Mouse (Mus musculus) hindbrain, embryonic 13.5 days (tissue): ENCODE data around the gene Ifrd2. TPM values are rescaled to one million over a fixed set of nuclear protein-coding genes. Genes with fewer than 3 reads are reported as not detected.

ENCODE experiments used
- polyA plus RNA-seq: library from polyadenylated mRNA; unstranded; fragments of >200 nt; fragmentation: Nextera tagmentation; extraction: Ambion mirVana; gene quantifications from 2 replicates; pipeline ENCODE4 v1.2.1, GENCODE M21; 2015

Gene Ifrd2
- polyA plus RNA-seq, 1 experiment from 2014 or later = 11.8 TPM

Other genes starting within 250 kb of the Ifrd2 start
- gene Hemk1, start 249.3 kb upstream of the Ifrd2 start, polyA plus RNA-seq = 17.0 and 17.4 TPM in 2 replicates
- 7.8 and 8.3 TPM in 2 replicates for gene 6430571L13Rik, start 247.0 kb upstream of the Ifrd2 start, polyA plus RNA-seq
- gene Cacna2d2, start 188.0 kb upstream of the Ifrd2 start, polyA plus RNA-seq = 7.6 and 8.3 TPM in 2 replicates
- 44.7 and 46.0 TPM in 2 replicates for gene Tmem115, start 53.7 kb upstream of the Ifrd2 start, polyA plus RNA-seq
- 38.9 and 39.1 TPM in 2 replicates for gene Cyb561d2, start 45.4 kb upstream of the Ifrd2 start, polyA plus RNA-seq
- gene Nprl2, start 45.4 kb upstream of the Ifrd2 start, polyA plus RNA-seq = 68.6 and 71.1 TPM in 2 replicates
- gene Zmynd10, start 40.3 kb upstream of the Ifrd2 start, polyA plus RNA-seq = 2.6 and 4.0 TPM in 2 replicates
- gene Rassf1, start 36.1 kb upstream of the Ifrd2 start, polyA plus RNA-seq = 36.7 and 36.9 TPM in 2 replicates
- gene Tusc2, start 24.4 kb upstream of the Ifrd2 start, polyA plus RNA-seq = 105 and 108 TPM in 2 replicates
- 80.4 and 87.1 TPM in 2 replicates for gene Hyal2, start 19.7 kb upstream of the Ifrd2 start, polyA plus RNA-seq
- 7.4 and 8.4 TPM in 2 replicates for gene Hyal1, start 10.7 kb upstream of the Ifrd2 start, polyA plus RNA-seq
- 14.1 and 16.5 TPM in 2 replicates for gene Naa80, start 8.8 kb upstream of the Ifrd2 start, polyA plus RNA-seq
- 1.3 and 1.6 TPM in 2 replicates for gene Hyal3, start 6.8 kb upstream of the Ifrd2 start, polyA plus RNA-seq
- gene Sema3b, start 21.6 kb downstream of the Ifrd2 start, polyA plus RNA-seq = 3.4 and 4.2 TPM in 2 replicates
- 335 and 338 TPM in 2 replicates for gene Gnai2, start 47.7 kb downstream of the Ifrd2 start, polyA plus RNA-seq
- gene Slc38a3, start 81.9 kb downstream of the Ifrd2 start, polyA plus RNA-seq = 25.3 and 26.2 TPM in 2 replicates
- 1.8 TPM in 2 replicates for gene Gnat1, start 92.1 kb downstream of the Ifrd2 start, polyA plus RNA-seq
- gene Sema3f, start 122.8 kb downstream of the Ifrd2 start, polyA plus RNA-seq = 16.4 and 17.0 TPM in 2 replicates
- 277 and 286 TPM in 2 replicates for gene Rbm5, start 183.4 kb downstream of the Ifrd2 start, polyA plus RNA-seq